Mouse (Mus musculus) gonadal fat pad, adult 2 months (tissue): ENCODE measurements at regions not wholly inside any gene's neighbourhood (a gene's known extent, or its start where the extent isn't known, plus 50 kb on each side); places are given as distances from the start of the nearest gene placed in this dataset.

Experiments used
- DNase-seq: peaks from one replicate; pipeline ENCODE4 v3.0.0-alpha.2; 2012; ENCODE audit warnings: low read depth

DNA sequence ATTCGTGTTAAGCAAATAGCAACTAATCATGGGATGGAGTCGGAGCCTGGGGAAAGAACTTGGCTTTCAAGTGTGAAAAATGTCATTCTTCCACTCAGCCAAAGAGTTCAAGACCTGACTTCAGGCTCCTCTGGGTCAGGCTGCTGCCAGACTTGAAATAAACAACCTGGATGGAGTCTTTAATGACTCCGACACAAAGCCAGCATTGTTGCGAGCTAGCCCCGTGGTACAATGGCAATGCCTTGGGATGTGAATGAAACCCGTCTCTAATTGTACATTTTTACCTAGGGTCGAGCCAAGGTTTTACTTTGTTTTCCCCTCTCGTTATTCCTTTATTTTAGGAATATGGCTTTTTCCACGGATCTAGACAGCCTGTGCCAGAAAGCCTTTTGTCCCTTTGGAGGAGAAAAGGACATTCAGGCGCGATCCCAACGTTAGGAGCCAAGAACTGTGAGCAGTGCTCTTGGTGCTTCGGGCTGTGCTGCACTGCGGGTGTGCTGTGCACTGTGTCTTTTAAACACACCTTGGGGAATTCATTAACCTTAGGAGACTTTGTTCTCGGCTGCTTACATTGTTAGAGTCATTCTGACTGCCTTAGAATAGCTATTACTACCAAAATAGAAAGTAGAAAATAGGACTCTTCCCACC, 398.1 kb downstream of the Cd83 start:
- DNase-seq: no peak

- no peak for DNase-seq
Measured at GRCm38 (mm10) chr13:44195365-44195764, 410.8 kb downstream of the Cd83 start.

GRCm38 (mm10) chr13:44206042-44206441, 421.5 kb downstream of the Cd83 start:
- DNase-seq: no peak

- no peak for DNase-seq
Measured at GRCm38 (mm10) chr13:44206448-44206847, 421.9 kb downstream of the Cd83 start.

DNA sequence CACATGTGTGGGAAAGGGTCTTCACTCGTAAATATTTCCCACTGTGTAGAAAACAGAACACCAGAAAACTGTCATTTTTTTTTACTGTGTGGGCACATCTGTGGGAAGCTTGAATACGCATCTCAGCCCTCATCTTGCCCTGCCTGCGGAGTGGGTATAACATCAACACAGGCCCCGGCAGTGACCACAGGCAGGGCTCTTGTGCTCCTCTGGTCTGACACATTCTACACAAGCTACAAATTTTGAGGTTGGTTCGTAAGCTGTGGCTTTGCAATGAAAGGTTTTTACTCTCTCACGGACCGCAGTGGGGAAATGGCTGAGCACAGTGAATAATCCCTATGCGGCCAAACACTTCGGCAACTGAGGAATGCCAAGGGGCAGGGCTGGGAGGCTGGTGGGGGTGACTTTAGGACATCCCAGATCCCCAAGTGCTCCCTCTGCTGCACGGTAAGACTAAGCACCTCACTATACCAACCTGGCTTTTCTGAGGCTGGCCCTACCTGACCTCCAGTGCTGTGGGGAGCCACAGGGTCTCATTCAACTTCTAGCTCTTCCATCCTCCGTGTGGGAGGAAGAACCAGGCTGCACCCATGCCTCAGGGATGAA, 422.9 kb downstream of the Cd83 start:
- no peak for DNase-seq

DNA sequence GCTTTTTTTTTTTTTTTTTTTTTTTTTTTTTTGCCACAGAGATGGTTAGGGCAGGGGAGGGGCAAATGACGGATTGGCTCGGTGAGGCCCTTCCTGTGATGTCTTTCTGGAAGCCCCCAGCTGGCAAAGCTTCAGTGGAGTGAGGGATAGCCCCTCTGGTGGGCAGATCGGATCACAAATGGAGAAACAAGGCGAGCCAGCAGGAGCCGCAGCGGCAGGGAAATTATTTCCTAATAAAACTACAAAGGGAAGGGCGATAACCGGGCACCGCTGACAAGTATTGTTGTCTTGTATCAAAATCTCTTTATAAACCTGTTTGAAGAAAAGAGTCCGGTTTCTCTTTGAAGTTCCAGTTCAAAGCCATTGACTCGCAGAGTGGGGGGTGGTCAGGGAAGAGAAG, 424.5 kb downstream of the Cd83 start:
- DNase-seq: no peak

GRCm38 (mm10) chr13:44210123-44210522, 425.5 kb downstream of the Cd83 start:
- DNase-seq: no peak

GRCm38 (mm10) chr13:44212356-44212755, 427.8 kb downstream of the Cd83 start:
- DNase-seq: no peak

GRCm38 (mm10) chr13:44212936-44213335, 428.4 kb downstream of the Cd83 start:
- no peak for DNase-seq

- DNase-seq: no peak
Measured at GRCm38 (mm10) chr13:44218266-44218665, 433.7 kb downstream of the Cd83 start.

DNA sequence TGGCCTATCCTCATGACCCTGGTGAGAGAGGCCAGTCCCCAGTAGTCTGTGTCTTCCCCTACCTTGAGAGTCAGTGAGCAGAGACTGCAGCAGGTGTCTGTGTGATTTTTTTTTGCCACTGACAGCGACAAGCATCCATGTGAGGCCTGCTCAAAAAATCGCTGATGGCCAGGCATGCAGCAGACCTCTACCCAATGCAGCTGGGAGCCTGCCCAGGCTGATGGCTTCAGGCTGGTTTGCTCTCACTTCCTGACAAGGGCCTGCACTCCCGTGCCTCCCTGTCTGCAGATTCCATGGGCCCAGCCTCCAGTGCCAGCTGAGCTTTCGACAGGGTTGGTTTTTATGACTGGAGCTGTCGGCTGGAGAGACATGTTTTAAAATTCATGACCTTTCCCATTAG, 437.1 kb downstream of the Cd83 start:
- no peak for DNase-seq

- no peak for DNase-seq
Measured at GRCm38 (mm10) chr13:44222335-44222734, 437.8 kb downstream of the Cd83 start.

DNA sequence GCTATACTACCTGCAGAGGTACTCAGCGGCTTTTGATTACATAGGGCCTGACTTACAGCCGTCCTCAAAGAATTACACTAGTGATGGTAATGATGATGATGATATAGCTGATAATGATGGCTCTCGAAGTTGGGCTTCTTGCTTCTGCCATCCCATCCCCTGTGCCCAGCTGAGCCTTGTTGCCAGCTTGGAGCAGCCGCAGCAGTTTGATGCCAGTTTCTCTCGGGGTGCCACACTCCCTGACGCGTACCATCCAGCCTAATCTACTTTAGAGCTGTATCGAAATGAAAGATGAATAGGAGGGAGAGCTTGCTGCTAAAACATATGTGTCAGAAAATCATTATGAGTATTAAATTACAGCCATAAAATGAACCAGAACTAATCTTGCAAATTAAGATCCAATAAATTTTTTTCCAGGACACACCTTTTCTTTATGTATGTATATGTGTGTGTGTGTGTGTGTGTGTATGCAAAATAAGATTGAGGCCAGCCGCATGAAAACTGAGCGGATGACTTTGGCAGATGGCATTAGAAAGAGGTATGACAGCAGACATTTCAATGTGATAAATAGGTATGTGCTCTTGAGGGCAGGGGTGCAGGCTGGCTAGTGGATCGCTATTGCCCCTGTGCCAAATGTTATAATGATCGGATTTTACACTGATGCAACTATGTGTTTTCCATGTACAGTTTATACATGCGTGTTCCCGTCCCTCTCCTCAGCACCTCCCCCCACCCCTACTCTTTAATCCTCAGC, 443.3 kb downstream of the Cd83 start:
- no peak for DNase-seq

DNA sequence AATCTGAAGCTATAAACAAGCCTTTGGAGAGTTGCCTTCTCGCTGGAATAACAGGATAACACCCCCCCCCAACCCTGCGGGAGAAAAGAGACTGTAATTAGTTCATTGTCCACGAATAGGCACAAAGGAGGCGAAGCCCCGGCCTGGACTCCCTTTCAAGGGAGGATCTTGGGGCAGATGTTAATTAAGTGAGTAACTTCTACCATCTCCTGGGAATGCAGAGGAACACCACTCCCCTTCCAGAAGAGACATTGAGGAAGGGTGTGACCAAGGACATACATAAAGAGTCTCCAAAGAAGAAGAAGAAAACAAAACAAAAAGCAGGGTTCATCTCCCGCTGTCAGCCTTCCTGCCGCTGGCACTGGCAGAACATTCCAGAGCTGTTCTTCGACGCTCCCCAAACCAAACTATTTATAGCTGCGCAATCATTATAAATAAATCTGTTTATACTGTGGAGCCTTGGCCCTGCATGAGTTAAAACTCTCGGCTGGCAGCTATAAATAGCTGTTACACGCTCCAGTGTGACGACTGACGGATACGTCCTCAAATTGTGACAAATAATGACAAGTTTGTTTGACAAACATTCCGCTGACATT, 444.1 kb downstream of the Cd83 start:
- no peak for DNase-seq

GRCm38 (mm10) chr13:44229136-44229611, 444.6 kb downstream of the Cd83 start:
- no peak for DNase-seq

DNA sequence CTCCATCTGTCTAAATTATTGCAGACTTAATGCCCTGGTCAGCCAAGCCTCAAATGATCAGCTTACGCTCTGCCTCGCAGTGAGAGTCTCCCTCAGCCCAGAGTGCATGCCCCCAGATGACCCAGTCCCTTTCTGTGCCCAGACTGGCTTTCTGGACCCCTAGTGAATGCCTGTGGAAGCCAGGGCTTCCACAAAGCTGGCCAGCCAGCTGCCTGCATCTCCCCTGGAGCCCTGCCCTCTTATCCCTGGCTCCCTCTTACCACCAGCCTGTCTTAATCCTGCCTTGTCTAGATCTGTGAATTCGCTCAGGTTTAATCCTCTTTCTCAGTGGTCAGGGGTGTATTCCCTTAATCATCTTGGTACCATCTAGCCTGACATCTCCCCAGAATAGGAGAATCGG, 446.8 kb downstream of the Cd83 start:
- DNase-seq: no peak

GRCm38 (mm10) chr13:44231868-44232715, 447.5 kb downstream of the Cd83 start:
- DNase-seq: no peak

DNA sequence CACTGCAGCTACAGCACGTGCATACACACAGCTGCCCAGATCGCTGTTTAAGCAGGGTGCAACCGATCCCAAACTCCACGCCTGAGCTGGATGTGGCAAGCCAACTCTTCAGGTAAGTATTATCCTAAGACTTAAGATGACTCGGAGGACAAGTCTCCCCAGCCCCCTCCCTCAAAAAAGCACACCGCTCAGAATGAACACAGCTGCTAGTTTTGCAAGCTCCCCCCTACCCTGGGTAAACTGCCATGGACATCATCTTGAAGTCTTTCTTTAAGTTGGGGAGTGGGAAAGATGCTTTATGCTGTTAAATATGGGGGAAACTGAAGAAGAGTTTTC, 448.1 kb downstream of the Cd83 start:
- DNase-seq: no peak

DNA sequence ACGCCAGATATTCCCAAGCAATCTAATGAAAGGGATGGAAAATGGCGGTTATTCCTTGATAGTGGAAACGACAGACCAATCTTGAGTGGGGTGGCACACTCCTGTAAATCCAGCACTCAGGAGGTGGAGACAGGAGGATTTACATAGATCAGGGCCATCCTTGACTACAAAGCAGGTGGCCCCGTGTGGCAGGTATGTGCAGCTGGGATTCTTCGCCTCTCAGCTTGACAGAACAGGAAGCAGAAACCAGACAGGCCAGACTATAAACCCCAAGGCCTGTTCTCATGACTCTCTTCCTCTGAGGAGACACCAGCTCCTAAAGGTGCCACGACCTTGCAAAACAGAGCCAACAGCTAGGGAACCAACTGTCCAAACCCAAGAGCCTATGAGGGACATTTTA, 449.7 kb downstream of the Cd83 start:
- DNase-seq: no peak

DNA sequence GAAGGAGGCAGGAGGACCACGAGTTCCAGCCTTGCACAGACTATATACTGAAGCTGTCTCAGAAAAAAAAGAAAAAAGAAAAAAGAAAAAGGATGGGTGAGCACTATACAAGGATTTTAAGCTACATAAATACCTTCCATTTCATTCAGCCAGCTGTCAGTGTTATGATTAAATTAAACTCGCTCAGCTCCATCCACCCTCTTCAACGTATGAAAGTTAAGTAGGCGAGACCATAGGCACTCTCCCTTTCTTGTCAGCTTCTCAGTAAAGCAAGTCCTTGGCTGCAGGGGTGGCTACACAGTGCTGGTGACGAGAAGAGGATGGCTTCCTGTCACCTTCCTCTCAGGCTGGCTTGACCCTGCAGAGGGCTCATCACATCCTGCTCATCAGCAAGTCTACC, 450.7 kb downstream of the Cd83 start:
- no peak for DNase-seq

DNA sequence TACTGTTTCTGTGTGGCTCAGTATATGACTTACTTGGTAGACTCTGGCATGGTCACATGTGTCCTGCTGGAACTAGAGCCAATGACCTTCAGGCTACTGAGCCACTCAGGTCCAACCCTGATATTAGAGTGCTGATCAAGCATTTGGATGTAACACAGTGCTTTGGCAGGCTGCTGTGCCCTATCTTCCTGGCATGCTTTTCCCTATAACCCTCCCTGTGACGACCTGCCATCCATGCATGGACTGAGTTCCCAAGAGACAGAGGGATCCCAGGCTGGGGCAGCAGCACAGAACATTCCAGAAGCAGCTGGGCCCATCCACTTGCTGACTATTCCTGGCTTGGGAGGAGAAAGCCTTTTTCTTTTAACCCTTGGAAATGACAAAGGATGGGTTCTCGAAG, 451.4 kb downstream of the Cd83 start:
- DNase-seq: no peak

- no peak for DNase-seq
Measured at GRCm38 (mm10) chr13:44238308-44238707, 453.7 kb downstream of the Cd83 start.
